Mouse (Mus musculus): Measurements from ENCODE around the gene Fam221b. TPM values are rescaled to one million over a fixed set of nuclear protein-coding genes. Genes with fewer than 3 reads are reported as not detected.

The Fam221b gene
- polyA plus RNA-seq, 1 experiment: 1.4 TPM

DNA sequence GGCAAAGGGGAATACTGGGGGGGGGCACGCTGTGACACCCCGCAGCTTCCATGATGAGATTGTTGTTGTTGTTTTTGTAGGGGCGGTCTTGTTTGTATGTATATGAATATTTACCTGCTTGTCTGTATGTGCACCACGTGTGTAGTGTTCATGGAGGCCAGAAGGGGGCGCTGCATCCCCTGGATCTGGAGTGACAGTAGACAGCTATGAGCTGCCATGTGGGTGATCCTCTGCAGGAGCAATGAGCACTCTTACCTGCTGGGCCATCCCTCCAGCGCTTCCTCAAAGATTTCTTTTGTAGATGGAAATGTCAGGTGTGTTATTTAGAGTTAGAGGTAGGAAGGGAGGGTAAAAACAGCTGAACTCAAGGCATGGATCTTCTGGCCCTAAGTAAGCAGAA, 34.5 kb upstream of the Fam221b start:
- no peaks in the 10 kb centered on the region for H3K36me3 ChIP-seq (ENCODE audit: control insufficient read depth, insufficient read depth)
- H3ac ChIP-seq (ENCODE audit: control insufficient read depth, insufficient read length, low read depth): no peak overlapping the region
- H3K27me3 ChIP-seq (ENCODE audit: control insufficient read depth, insufficient read depth, insufficient read length): peaks cover 50% of the 10 kb centered on the region
- H3K79me3 ChIP-seq (ENCODE audit: low read depth): no peaks in the 10 kb centered on the region
- H3K4me3 ChIP-seq (ENCODE audit: insufficient read depth, poor library complexity, severe bottlenecking): no peak overlapping the region
- TF ChIP-seq CTCF (IDR thresholded peaks at IDR 0.05; ENCODE audit: control insufficient read depth, insufficient read depth, insufficient read length): no peak
- TF ChIP-seq FOSL1 (IDR thresholded peaks at IDR 0.05; ENCODE audit: insufficient read depth, low read length, poor library complexity, severe bottlenecking): no peak
- TF ChIP-seq MAX (IDR thresholded peaks at IDR 0.05): no peak
- TF ChIP-seq MYOD1 (IDR thresholded peaks at IDR 0.05; ENCODE audit: control insufficient read depth, insufficient read length, low read depth): no peak
- no peak for TF ChIP-seq CEBPB (IDR thresholded peaks at IDR 0.05; ENCODE audit: low read depth)
- TF ChIP-seq MYOG (IDR thresholded peaks at IDR 0.05; ENCODE audit: control insufficient read depth, extremely low read depth, insufficient read length): no peak
- TF ChIP-seq USF1 (IDR thresholded peaks at IDR 0.05; ENCODE audit: low read depth): no peak
- no peaks in the 10 kb centered on the region for H3K79me2 ChIP-seq (ENCODE audit: control insufficient read depth, insufficient read depth)

DNA sequence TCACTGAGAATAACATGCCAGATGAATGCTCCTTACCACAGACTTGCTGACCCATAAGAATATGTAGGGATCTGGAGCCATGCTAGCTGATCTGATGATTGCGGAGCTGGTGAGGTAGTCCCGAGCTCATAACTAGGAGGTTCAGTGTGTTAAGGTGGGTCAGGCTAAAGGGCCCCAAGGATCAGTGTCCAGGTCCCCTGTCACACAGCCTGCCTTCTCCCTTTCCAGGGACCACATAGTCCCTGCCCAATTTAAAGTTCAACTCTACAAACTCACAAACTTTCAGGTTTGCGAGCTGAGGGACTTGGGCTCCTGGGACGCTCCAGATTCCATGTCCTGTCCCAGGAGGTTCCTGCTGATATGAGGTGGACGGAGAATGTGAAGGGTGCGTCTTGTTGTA, 31.8 kb upstream of the Fam221b start, which contains the start of gene Olfr70:
TSS of gene Olfr70 (minus strand) at position 101 of the 400 bp plus-strand sequence.
- Histone ChIP-seq H3K79me2 (ENCODE audit: control insufficient read depth, insufficient read depth) (no peaks in the 10 kb centered on the region), H3K36me3 (ENCODE audit: control insufficient read depth, insufficient read depth) (no peaks in the 10 kb centered on the region)
- TF ChIP-seq USF1 (IDR thresholded peaks at IDR 0.05; ENCODE audit: low read depth) (no peak), FOSL1 (IDR thresholded peaks at IDR 0.05; ENCODE audit: insufficient read depth, low read length, poor library complexity, severe bottlenecking) (no peak), CEBPB (IDR thresholded peaks at IDR 0.05; ENCODE audit: low read depth) (no peak)

DNA sequence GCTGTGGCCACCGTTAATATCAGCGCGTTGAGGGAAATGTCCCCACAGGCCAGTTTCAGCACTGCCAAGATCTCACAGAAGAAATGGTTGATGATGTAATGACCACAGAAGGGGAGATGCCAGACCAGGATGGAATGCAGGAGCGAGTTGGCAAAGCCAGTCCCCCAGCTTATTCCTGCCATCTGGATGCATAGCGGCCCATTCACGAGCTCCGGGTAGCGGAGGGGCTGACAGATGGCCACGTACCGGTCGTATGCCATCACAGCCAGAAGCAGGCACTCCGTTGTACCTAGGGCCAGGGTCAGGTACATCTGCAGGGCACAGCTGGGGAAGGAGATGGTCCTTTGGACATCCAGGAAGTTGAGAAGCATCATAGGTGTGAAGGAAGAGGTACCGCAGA, 27.6 kb upstream of the Fam221b start:
- H3K4me3 ChIP-seq (ENCODE audit: insufficient read depth, poor library complexity, severe bottlenecking): no peak overlapping the region
- H3K79me2 ChIP-seq (ENCODE audit: control insufficient read depth, insufficient read depth): no peaks in the 10 kb centered on the region
- peak; percentile 20 for TF ChIP-seq MAX (IDR thresholded peaks at IDR 0.05)
- TF ChIP-seq USF1 (IDR thresholded peaks at IDR 0.05; ENCODE audit: low read depth): no peak
- no peak for TF ChIP-seq FOSL1 (IDR thresholded peaks at IDR 0.05; ENCODE audit: insufficient read depth, low read length, poor library complexity, severe bottlenecking)
- TF ChIP-seq MYOD1 (IDR thresholded peaks at IDR 0.05; ENCODE audit: control insufficient read depth, insufficient read length, low read depth): peak; percentile 38
- TF ChIP-seq MYOG (IDR thresholded peaks at IDR 0.05; ENCODE audit: control insufficient read depth, extremely low read depth, insufficient read length): no peak
- H3K36me3 ChIP-seq (ENCODE audit: control insufficient read depth, insufficient read depth): no peaks in the 10 kb centered on the region
- H3K79me3 ChIP-seq (ENCODE audit: low read depth): no peaks in the 10 kb centered on the region
- no peak overlapping the region for H3ac ChIP-seq (ENCODE audit: control insufficient read depth, insufficient read length, low read depth)
- H3K27me3 ChIP-seq (ENCODE audit: control insufficient read depth, insufficient read depth, insufficient read length): peaks cover 3% of the 10 kb centered on the region

More for the DNA sequence above, 31.8 kb upstream of the Fam221b start, which contains the start of gene Olfr70:
- H3K27me3 ChIP-seq (ENCODE audit: control insufficient read depth, insufficient read depth, insufficient read length): peaks cover 22% of the 10 kb centered on the region
- no peaks in the 10 kb centered on the region for H3K79me3 ChIP-seq (ENCODE audit: low read depth)
- H3ac ChIP-seq (ENCODE audit: control insufficient read depth, insufficient read length, low read depth): no peak within 1 kb of the TSS
- no peak within 1 kb of the TSS for H3K4me3 ChIP-seq (ENCODE audit: insufficient read depth, poor library complexity, severe bottlenecking)

DNA sequence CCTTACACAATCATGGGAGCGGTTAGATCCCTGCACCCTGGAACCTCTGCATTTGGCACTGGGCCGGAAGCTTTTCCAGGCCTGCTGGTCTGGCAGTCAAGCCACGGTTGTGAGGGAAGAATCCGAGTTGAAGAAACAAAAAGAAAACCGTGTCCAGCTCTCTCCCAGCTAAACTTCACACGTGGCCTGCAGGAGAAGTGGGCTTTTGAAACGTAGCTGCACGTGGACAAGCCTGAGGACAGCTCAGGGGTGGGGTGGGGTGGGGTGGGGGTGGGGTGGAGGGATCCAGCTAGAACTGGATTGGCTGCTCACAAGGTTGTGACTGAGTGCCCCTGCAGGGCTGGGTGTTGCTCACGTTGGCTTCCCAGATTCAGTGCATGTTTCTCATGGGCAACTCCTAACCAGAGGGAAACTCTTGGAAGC, 26.3 kb upstream of the Fam221b start:
- no peaks in the 10 kb centered on the region for H3K79me2 ChIP-seq (ENCODE audit: control insufficient read depth, insufficient read depth)
- TF ChIP-seq CTCF (IDR thresholded peaks at IDR 0.05; ENCODE audit: control insufficient read depth, insufficient read depth, insufficient read length) (no peak), MYOG (IDR thresholded peaks at IDR 0.05; ENCODE audit: control insufficient read depth, extremely low read depth, insufficient read length) (no peak), USF1 (IDR thresholded peaks at IDR 0.05; ENCODE audit: low read depth) (no peak)
- H3K4me3 ChIP-seq (ENCODE audit: insufficient read depth, poor library complexity, severe bottlenecking): no peak overlapping the region
- H3K36me3 ChIP-seq (ENCODE audit: control insufficient read depth, insufficient read depth): no peaks in the 10 kb centered on the region
- no peaks in the 10 kb centered on the region for H3K79me3 ChIP-seq (ENCODE audit: low read depth)
- peaks cover 8% of the 10 kb centered on the region for H3K27me3 ChIP-seq (ENCODE audit: control insufficient read depth, insufficient read depth, insufficient read length)
- no peak overlapping the region for H3ac ChIP-seq (ENCODE audit: control insufficient read depth, insufficient read length, low read depth)

DNA sequence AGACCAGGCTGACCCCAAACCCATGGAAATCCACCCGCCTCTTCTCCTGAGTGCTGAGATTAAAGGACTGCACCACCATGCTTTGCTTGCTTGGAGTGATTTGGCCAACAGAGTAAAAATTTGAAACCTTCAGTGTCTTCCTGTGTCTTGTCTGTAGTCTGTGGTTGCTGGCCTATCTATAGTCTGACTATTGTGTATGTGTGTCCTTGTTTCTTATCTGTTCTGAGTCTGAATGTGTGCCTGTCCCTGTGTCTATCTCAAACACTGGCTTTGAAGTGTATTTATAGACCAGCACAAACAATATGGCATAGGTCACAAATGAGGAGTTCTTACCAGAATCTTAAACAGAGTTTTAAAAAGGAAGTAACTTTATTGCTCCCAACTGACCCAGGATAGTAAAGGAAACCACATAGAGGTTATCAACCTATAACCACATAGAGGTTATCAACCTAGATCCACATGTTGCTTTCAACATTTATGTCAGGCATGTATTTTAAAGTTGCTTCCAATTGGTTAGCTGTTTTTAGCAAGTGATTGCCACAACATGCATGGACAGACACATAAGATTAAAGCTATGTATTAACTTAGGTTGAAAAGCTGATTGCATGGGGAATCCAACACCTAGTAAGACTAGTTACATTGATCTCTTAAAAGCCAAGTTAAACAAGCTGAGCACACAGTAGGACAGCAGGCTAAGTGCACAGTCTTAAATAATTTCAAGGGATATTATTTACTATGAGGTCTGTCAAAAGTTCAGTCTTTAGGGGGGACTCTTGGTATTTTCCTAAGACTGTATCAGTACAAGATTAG, 25.7 kb upstream of the Fam221b start:
- no peak overlapping the region for H3ac ChIP-seq (ENCODE audit: control insufficient read depth, insufficient read length, low read depth)
- no peaks in the 10 kb centered on the region for H3K36me3 ChIP-seq (ENCODE audit: control insufficient read depth, insufficient read depth)
- no peak overlapping the region for H3K4me3 ChIP-seq (ENCODE audit: insufficient read depth, poor library complexity, severe bottlenecking)
- H3K27me3 ChIP-seq (ENCODE audit: control insufficient read depth, insufficient read depth, insufficient read length): peaks cover 14% of the 10 kb centered on the region
- H3K79me2 ChIP-seq (ENCODE audit: control insufficient read depth, insufficient read depth): no peaks in the 10 kb centered on the region
- H3K79me3 ChIP-seq (ENCODE audit: low read depth): no peaks in the 10 kb centered on the region
- TF ChIP-seq FOSL1 (IDR thresholded peaks at IDR 0.05; ENCODE audit: insufficient read depth, low read length, poor library complexity, severe bottlenecking) (no peak), CTCF (IDR thresholded peaks at IDR 0.05; ENCODE audit: control insufficient read depth, insufficient read depth, insufficient read length) (no peak), USF1 (IDR thresholded peaks at IDR 0.05; ENCODE audit: low read depth) (no peak), MAX (IDR thresholded peaks at IDR 0.05) (no peak), MYOG (IDR thresholded peaks at IDR 0.05; ENCODE audit: control insufficient read depth, extremely low read depth, insufficient read length) (no peak), MYOD1 (IDR thresholded peaks at IDR 0.05; ENCODE audit: control insufficient read depth, insufficient read length, low read depth) (no peak), CEBPB (IDR thresholded peaks at IDR 0.05; ENCODE audit: low read depth) (no peak)

DNA sequence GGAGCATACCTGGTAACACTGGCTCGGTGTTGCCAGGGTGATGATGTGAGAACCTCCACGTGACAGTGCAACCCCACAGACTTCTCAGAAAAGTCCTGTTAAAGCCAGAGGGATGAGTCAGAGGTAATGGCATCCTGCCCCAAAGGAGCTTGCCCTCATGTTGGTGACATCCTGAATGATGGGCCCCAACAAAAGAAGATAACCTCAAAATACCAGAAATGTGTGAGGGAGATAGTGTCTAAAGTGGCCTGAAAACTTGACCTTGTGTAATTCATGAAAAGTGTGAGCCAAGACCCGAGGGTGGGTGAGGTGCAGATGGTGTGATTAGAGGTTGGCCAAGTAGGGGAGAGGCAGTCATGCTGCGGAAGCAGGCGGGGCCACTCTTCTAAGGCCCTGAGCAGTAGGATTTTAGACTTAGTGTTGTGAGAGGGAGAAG, 24.9 kb upstream of the Fam221b start:
- no peaks in the 10 kb centered on the region for H3K36me3 ChIP-seq (ENCODE audit: control insufficient read depth, insufficient read depth)
- H3ac ChIP-seq (ENCODE audit: control insufficient read depth, insufficient read length, low read depth): no peak overlapping the region
- peaks cover 20% of the 10 kb centered on the region for H3K27me3 ChIP-seq (ENCODE audit: control insufficient read depth, insufficient read depth, insufficient read length)
- H3K79me3 ChIP-seq (ENCODE audit: low read depth): no peaks in the 10 kb centered on the region
- TF ChIP-seq FOSL1 (IDR thresholded peaks at IDR 0.05; ENCODE audit: insufficient read depth, low read length, poor library complexity, severe bottlenecking): peak; percentile 16
- TF ChIP-seq MYOD1 (IDR thresholded peaks at IDR 0.05; ENCODE audit: control insufficient read depth, insufficient read length, low read depth): peak; percentile 12
- peak; percentile 91 for TF ChIP-seq USF1 (IDR thresholded peaks at IDR 0.05; ENCODE audit: low read depth)
- no peak for TF ChIP-seq CEBPB (IDR thresholded peaks at IDR 0.05; ENCODE audit: low read depth)
- peak; percentile 76 for TF ChIP-seq MAX (IDR thresholded peaks at IDR 0.05)
- H3K4me3 ChIP-seq (ENCODE audit: insufficient read depth, poor library complexity, severe bottlenecking): no peak overlapping the region
- H3K79me2 ChIP-seq (ENCODE audit: control insufficient read depth, insufficient read depth): no peaks in the 10 kb centered on the region
